Mouse (Mus musculus) bone marrow macrophage, adult 2 months (primary cell): ENCODE results near the gene Zfp706.

Experiments
- CTCF ChIP-seq: IDR thresholded peaks from 2 replicates; pipeline ENCODE4 v1.5.1; 2012; ENCODE audit warnings: low read depth, mild to moderate bottlenecking, low read length, moderate library complexity
- POLR2A ChIP-seq: IDR thresholded peaks from 2 replicates; pipeline ENCODE4 v1.6.1; 2012; ENCODE audit warnings: mild to moderate bottlenecking, low read depth, low read length, borderline replicate concordance

GRCm38 (mm10) chr15:36956221-36956620 lies 51.4 kb downstream of the Zfp706 start:
- no peak for TF ChIP-seq POLR2A
- no peak for TF ChIP-seq CTCF
